Mouse (Mus musculus) cerebellum, adult 2 months (tissue): Measurements from ENCODE around the gene 4931428F04Rik.

Experiments used
- CTCF ChIP-seq: fragments of 200-500 bp; IDR thresholded peaks from 2 replicates; pipeline ENCODE4 v1.5.1; 2011; ENCODE audit warnings: low read depth, mild to moderate bottlenecking, control low read depth, low read length, moderate library complexity, borderline replicate concordance; ENCODE audit not compliant: insufficient read depth
- POLR2A ChIP-seq: fragments of 200-500 bp; IDR thresholded peaks from 2 replicates; pipeline ENCODE4 v1.6.1; 2011; ENCODE audit warnings: low read length, control low read depth, borderline replicate concordance; ENCODE audit not compliant: insufficient read depth

- TF ChIP-seq CTCF, result no peak
- no peak for TF ChIP-seq POLR2A
Observed at GRCm38 (mm10) chr8:105294776-105295175, 5.1 kb upstream of the 4931428F04Rik start.
